Mouse (Mus musculus) layer of hippocampus, adult 9-10 months (tissue): ENCODE measurements around the gene Ston1.

ENCODE experiments used
- DNase-seq: peaks from one replicate; pipeline ENCODE4 v3.0.0; 2022; ENCODE audit warnings: low spot score

The Ston1 gene

GRCm38 (mm10) chr17:88588228-88588627 is 9.3 kb upstream of the Ston1 start:
- DNase-seq: no peak

GRCm38 (mm10) chr17:88590251-88590650 is 7.2 kb upstream of the Ston1 start:
- no peak for DNase-seq

GRCm38 (mm10) chr17:88595071-88595470 is 2.4 kb upstream of the Ston1 start:
- DNase-seq: no peak

GRCm38 (mm10) chr17:88596068-88596467 is 1.4 kb upstream of the Ston1 start:
- no peak for DNase-seq

- DNase-seq: peak; percentile 40
Observed at GRCm38 (mm10) chr17:88596544-88597221, 801 bp upstream of the Ston1 start.

- no peak for DNase-seq
Observed at GRCm38 (mm10) chr17:88598056-88598420, 554 bp downstream of the Ston1 start.

- no peak for DNase-seq
Observed at GRCm38 (mm10) chr17:88598570-88599368, 1.3 kb downstream of the Ston1 start.

- DNase-seq: no peak
Observed at GRCm38 (mm10) chr17:88600492-88601026, 3.1 kb downstream of the Ston1 start.

- DNase-seq: no peak
Observed at GRCm38 (mm10) chr17:88603943-88604342, 6.5 kb downstream of the Ston1 start.

- DNase-seq: no peak
Observed at GRCm38 (mm10) chr17:88606056-88606455, 8.6 kb downstream of the Ston1 start.

GRCm38 (mm10) chr17:88609361-88609760 is 11.9 kb downstream of the Ston1 start:
- DNase-seq: no peak

GRCm38 (mm10) chr17:88611057-88611456 is 13.6 kb downstream of the Ston1 start:
- no peak for DNase-seq

- DNase-seq: no peak
Observed at GRCm38 (mm10) chr17:88613172-88613571, 15.7 kb downstream of the Ston1 start.

- DNase-seq: no peak
Observed at GRCm38 (mm10) chr17:88613721-88614120, 16.2 kb downstream of the Ston1 start.

- no peak for DNase-seq
Observed at GRCm38 (mm10) chr17:88614234-88614633, 16.8 kb downstream of the Ston1 start.

GRCm38 (mm10) chr17:88614733-88615132 is 17.2 kb downstream of the Ston1 start:
- no peak for DNase-seq

- no peak for DNase-seq
Observed at GRCm38 (mm10) chr17:88615492-88616155, 18.1 kb downstream of the Ston1 start.

- DNase-seq: no peak
Observed at GRCm38 (mm10) chr17:88620935-88621334, 23.5 kb downstream of the Ston1 start.

GRCm38 (mm10) chr17:88621374-88621773 is 23.9 kb downstream of the Ston1 start:
- no peak for DNase-seq

- DNase-seq: no peak
Observed at GRCm38 (mm10) chr17:88622711-88623110, 25.2 kb downstream of the Ston1 start.

- DNase-seq: no peak
Observed at GRCm38 (mm10) chr17:88624386-88624785, 26.9 kb downstream of the Ston1 start.

GRCm38 (mm10) chr17:88625350-88625749 is 27.9 kb downstream of the Ston1 start:
- DNase-seq: no peak

- DNase-seq: no peak
Observed at GRCm38 (mm10) chr17:88625931-88626330, 28.4 kb downstream of the Ston1 start.
